Mouse (Mus musculus) cerebellum, postnatal 10 days (tissue): Measurements from ENCODE around the gene Wipf2.
A peak's percentile ranks its signal among the peaks of the same experiment; 100 is the strongest.
"Not testable (repeated sequence)": the region's sequence is repeated elsewhere in the genome, so short reads cannot be mapped to it uniquely, and the experiment has no call there.

ENCODE experiments used
- DNase-seq, 2 experiments: peaks; one replicate each; pipeline ENCODE4 v3.0.0; 2021; ENCODE audit warnings: mixed read lengths in 2 of 2

Gene Wipf2

DNA sequence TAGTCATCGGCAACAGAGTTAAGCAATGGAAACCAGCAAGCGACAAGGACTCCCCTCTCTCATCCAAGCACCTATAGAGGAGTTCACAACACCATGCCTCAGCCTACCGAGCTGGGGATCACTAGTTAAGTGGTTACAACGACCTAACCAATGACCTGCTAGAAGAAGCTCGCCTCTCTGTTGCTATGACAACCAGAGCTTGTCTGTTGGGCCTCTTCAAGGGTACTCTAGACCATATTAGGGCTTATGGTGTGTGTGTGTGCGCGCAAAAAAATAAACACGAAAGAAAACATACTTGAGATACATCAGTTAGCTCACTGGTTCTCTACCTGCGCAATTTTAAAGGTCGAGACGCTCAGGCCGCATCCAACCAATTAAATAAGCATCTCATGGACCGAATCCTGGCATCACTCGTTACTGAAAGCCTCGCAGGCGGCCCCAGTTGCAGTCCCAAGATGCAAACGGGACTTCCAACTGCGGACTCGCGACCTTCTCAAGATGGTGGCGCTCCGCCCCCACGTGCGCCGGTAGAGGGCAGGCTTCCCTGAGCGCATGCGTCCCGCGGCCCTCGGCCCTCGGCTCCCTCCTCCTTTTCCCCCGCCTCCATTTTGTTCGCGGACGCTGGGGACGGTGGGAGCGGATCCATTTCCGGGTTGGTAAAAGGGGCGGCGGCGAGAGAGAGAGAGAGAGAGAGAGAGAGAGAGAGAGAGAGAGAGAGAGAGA is at the start of gene Wipf2:
Gene Wipf2 (plus strand): TSS at position 611 of the 723 bp plus-strand sequence.
- peak; percentile 98 to 99 for DNase-seq

DNA sequence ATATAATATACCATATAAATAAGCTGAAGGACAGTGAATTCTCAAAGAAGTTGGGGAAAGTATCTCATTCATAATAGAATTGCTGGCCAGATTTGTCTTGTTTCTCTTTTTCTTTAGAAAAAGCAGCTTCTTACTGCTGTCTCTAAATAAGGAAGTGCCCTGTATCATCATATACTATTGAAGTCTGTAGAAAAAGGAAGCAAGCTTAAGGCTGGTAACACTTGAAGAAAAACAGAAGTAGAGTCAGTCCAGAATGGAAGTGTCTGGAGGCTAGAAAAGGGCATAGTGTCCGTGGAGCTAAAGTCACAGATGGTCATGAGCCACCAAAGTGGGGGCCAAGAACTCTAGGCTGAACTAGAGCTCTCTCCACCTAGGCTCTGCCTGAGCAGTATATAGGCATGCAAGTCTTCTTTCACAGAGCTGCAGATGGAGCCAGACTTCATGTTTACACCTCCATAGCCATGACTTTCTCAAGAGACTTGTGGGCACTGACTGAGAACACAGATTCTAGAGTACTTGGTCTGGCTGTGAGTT is 46.7 kb upstream of the Wipf2 start:
- no peak for DNase-seq

DNA sequence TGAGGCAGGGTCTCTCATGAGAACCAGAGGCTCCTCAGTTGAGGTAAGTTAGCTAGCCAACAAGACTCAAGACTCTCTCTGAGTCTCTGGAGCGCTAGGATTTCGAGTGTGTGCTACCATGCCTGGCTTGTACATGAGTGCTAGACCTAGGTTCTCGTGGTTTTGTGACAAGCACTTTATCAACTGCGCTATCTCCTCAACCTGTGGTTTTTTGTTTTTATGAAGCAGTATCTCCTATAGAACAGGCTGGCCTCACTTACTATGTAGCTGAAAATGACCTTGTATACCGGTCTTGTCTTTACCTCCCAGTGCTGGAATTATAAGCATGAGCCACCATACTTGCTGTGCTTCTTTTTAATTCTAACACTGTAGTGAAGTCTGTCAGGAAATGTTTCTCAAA is 42.5 kb upstream of the Wipf2 start:
- no peak for DNase-seq

DNA sequence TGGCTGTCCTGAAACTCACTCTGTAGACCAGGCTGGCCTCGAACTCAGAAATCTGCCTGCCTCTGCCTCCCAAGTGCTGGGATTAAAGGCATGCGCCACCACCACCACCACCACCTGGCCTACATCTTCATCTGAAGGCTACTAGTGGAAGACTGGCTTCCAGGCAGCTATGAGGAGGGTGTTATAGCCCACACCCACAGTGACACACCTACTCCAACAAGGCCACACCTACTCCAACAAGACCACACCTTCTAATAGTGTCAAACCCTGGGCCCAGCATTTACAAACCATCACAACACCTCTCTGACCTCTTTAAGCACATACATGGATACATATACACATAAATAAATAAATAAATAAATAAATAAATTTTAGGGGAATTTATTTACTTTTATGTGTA is 37.4 kb upstream of the Wipf2 start:
- not testable (repeated sequence) for DNase-seq

DNA sequence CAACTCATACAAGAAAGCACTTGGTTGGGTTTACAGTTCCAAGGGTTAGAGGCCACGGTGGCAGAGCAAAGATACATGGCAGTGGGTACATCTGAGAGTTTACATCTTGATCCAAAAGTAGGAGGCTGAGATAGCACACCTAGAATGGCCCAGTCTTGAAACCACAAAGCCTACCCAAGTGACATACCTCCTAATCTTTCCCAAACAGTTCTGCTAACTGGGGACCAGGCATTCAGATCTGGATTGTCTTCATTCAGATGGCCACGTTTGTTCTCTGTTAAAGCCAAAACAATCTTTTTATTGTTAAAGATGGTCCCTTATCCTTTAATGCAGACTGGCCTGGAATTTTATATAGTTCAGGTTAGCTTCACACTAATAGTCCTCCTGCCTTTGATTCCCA is 35.6 kb upstream of the Wipf2 start:
- DNase-seq, result no peak

DNA sequence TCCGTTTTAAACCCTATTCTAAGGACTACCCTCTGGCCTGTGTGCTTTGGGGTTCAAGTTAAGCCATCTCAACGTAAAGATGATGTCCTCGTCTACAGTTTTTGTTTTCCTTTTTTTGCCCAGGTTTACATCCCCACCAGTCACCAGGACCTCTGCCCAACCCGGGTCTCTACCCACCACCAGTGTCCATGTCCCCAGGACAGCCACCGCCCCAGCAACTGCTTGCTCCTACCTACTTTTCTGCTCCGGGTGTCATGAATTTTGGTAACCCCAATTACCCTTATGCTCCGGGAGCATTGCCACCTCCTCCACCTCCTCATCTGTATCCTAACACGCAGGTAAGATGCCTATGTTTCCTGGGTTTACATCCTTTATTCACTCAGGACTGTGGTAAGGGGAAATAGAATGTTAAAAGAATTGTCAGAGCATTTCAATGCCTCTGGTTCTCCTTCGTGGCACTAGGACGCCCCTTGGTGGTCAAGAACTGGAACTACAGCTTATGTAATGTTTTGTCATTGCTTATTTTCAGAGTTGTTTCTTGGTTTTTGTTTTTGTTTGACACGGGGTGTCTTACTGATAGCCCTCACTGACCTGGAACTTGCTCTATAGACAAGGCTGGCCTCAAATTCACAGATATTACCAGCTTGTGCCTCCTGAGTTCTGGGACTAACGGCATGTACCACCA is 34.2 kb upstream of the Wipf2 start:
- peak; percentile 45 to 69 for DNase-seq

DNA sequence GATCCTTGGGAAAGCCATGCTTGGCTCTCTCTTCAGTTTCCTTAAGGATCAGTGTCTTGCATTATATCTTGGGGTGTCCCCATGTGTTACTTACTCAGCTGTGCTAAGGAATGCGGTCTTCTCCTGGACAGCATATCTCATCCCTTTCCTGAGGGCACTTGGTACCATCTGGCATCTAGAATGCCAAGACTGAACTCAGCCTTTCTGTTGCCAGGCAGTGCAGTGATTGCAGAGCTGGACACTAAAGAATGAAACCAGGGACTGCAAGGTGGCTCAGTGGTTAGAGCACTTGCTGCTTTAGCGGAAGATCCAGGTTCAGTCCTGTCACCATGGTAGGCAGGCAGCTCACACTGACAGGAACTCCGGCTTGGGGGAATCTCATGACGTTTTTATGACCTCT is 33.6 kb upstream of the Wipf2 start:
- no peak for DNase-seq

DNA sequence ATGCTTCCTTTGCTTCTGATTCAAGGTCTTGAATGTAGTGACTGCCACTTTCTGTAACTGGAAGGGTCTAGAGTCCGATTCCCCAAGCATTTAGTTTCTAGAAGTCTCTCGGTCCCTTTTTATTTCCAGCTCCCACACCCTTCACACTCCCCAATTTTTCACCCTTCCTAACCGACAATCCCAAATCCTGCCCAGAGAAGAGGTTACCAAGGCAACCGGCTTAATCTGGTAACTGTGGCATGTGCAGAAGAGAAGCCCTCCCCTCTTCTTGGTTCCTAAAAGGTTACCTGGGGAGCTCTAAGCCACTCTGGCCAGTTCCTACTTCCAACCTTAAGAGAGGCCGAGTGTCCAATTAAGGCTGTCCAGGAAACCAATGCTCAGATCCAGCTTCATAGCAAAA is 28.1 kb upstream of the Wipf2 start:
- no peak for DNase-seq

DNA sequence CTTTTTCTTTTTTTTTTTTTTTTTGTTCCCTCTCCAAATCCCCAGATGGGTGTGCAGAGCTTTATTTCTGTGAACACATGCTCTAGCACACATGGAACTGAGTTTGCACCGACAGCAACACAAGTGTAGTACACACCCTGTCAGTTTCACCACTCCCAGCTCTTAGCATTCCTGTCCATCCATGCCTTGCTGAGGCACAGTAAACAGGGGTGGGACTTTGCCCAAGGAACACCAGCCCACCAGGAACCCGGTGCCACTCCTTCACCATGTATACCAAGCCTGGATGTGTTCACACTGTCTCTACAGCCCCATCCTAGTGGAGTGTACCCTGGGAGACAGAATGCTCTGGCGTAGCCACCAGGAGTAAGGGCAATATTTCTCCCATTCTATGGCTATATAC is 27.7 kb upstream of the Wipf2 start:
- DNase-seq, result no peak

DNA sequence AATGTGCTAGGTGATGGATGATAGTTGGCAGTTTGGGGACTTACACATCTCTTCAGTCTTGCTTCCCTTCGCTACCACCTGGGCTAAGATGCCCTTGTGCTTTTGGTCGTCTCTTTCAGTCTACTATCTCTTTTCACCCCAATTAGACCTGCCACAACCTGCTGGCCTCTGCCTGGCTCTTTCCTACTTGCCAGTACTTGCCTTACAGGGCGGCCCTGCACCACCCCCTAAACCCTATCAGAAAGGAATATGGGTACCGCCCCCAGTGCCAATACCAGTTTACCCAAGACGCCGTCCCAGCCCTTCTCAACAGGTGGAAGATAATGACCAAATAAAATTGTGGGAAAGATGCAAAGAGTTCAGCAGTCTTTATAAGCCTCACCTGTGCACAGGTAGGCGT is 27.3 kb upstream of the Wipf2 start:
- no peak for DNase-seq

DNA sequence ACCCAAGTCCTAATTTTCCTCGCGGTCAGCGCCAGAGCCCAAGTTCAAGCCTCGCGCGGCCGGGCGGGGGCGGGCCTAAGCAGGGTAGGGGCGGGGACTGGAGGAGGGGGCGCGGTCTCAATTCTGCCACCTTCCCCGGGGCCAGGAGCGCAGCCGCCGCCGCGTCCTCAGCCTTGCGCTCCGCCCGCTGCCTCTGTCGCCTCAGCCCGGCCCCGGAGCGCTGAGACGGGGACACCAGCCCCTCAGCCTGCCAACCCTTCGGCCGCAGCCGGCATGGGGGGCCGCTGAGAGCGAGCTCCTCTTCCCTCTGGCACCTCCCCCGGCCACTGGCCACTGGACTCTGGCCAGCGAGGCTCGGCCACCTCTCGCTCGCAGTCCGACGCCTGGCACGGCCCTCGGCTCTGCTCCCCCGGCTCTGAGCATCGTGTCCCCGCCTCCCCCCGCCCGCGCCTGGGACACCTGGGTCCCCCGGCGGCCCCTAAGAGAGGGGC is 26.7 kb upstream of the Wipf2 start, which contains the start of gene Rapgefl1:
Gene Rapgefl1 (plus strand): TSS at position 135 of the 491 bp plus-strand sequence.
- DNase-seq, result peak; percentile 93 to 94

DNA sequence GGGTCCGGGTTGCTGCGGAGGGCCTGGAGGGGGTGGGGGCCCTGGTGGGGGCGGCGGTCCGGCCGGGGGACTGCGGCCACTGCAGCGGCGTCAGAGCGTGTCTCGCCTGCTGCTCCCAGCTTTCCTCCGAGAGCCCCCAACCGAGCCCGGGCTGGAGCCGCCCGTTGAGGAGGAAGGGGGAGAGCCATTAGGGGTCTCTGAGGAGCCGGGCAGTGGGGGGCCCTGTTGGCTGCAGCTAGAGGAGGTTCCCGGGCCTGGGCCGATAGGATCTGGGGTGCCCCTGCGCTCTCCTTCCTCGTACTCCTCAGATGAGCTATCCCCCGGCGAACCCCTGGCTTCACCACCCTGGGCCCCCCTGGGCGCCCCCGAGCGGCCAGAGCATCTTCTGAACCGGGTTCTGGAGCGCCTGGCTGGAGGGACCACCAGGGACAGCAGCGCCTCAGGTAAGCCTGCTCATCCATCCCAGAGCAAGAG is 26.2 kb upstream of the Wipf2 start:
- DNase-seq, result no peak

DNA sequence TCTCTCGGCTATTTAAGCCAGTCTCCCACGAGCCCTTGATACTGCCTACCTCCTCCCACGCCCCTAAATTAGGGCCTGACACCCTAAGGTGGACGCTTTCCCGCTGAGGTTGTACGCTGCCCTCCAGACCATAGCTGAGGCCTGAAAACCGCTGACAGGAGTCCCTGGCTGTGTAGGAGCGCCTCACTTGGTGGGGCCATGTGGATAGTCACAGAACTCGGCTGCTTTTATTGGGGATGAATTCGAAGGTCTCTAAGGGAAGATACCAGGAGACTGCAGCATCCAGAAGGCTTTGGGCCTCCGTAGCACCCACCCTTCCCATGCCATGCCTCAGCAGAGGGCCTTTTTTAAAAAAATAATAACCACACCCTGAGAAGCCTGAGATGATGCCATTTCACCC is 25.5 kb upstream of the Wipf2 start:
- no peak for DNase-seq

DNA sequence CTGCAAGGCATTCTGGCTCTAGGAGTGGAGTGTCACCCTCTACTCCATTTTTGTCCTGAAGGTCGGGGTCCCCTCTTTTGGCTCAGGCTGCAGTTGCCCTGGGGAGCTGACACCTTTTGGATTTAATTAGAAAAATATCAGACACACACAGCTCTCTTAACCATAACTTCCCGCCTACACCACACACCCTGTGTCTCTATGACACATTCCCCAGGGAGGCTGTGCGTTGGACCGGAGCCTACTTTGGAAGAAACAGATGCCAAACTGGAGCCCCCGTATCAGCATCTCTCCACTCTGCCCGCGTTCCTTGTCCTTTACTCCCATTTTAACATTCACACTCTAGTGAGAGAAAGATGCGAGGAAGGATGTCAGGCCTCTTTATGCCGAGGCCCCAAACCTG is 24.9 kb upstream of the Wipf2 start:
- DNase-seq, result peak in 1 of 2 experiments; percentile 43

DNA sequence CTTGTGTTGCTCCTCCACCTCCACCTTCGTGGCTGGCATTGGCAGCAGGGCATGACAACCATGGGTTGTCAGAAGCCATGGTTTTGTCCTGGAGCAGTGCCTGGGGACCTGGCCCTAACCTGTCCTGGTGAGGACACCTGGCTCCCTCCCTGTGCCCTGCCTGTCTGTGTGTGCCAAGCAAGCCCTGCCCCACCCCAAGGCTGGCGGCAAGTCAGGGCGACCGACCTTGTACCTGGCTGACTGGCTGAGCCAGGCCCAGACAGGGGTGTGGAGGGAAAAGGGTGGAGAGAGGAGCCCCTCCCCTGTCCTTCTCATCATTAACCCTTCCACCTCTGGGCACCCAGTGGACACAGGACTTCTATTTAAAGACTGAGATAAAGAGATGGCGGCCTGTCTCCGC is 24.0 kb upstream of the Wipf2 start:
- peak in 1 of 2 experiments; percentile 37 for DNase-seq

DNA sequence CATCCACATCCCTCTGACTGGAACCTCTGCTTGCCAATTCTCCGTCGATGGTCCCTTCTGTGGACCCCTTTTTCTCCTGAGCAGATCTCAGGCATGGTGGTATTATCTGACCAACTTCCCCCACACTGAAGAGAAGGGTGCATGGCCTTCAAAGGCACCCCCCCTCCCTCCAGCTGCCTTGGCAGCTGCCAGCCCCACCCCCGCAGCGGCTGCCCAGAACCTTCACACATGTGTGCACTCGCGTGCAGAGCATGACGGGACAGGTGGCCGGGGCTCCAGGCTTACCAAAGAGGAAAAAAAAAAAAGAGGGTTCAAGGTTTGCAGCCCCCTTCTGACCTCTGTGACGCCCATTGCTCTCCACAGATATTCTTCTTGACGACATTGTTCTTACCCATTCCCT is 23.5 kb upstream of the Wipf2 start:
- DNase-seq, result no peak

DNA sequence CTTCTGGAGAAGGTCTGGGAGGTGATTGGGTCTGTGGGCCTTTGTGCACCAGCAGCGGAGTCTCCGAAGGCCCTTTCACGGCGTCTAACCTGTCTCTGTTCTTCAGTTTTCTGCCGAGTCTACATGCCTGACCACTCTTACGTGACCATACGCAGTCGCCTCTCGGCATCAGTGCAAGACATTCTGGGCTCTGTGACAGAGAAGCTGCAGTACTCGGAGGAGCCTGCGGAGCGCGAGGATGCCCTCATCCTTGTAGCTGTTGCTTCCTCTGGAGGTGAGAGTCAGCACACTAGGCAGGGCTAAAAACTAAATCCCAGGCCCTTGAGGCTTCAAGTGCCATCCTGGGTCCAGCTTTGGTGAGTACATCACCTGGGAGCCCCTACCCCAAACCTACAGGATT is 17.4 kb upstream of the Wipf2 start:
- peak; percentile 75 to 80 for DNase-seq

DNA sequence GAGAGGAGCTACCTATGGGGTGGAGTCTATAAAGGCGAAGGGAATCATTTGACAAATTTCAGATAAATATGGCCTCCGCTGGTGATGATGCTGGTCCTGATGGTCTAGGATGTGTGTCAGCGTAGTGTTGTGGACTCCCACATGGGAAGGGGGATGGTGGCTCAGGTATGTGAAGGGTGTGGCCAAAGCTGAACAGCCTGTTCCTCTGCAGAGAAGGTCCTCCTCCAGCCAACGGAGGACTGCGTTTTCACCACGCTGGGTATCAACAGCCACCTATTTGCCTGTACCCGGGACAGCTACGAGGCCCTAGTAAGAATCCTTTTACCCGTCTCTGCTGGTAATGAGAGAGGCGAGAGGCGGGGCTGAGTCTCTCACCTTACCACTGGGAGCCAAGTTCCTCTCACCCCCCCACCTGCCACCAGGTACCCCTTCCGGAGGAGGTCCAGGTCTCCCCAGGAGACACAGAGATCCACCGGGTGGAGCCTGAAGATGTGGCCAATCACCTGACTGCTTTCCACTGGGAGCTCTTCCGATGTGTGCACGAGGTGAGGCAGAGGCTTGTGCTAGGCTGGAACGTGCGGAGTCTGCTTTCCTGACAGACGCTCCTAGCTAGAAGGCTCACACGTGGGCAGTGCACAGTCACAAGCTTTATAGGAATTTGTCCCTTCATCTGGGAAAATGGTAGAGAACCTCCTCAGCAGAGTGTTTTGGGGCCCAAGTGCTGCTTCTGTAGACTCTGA is 16.4 kb upstream of the Wipf2 start:
- no peak for DNase-seq

DNA sequence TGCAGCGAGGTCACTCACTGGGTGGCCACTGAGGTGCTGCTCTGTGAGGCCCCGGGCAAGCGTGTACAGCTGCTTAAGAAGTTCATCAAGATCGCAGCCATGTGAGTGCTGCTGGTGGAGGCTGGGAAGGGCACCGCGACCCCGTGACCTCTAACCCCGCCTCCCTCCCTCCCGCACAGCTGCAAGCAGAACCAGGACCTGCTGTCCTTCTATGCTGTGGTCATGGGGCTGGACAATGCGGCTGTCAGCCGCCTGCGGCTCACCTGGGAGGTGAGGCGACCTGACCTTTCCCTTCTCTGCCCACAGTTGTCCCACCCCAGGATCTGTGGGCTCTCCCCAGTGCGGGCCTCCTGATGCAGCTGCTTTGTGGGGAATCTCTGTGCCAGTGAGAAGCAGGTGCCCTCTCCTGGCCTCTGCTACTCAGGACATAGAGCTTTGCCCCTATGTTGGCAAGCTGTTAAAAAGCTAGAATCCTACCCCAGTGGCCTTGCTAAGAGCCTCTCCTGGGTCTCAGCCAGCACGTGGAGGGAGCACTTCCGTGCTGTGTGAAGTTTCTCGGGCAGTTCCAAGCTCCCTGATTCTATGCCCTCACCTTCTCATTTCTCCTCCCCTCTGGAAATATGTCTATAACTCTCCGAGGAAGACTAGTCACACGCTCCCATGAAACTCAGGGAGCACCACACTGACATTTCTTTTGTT is 14.1 kb upstream of the Wipf2 start:
- peak in 1 of 2 experiments; percentile 34 for DNase-seq

DNA sequence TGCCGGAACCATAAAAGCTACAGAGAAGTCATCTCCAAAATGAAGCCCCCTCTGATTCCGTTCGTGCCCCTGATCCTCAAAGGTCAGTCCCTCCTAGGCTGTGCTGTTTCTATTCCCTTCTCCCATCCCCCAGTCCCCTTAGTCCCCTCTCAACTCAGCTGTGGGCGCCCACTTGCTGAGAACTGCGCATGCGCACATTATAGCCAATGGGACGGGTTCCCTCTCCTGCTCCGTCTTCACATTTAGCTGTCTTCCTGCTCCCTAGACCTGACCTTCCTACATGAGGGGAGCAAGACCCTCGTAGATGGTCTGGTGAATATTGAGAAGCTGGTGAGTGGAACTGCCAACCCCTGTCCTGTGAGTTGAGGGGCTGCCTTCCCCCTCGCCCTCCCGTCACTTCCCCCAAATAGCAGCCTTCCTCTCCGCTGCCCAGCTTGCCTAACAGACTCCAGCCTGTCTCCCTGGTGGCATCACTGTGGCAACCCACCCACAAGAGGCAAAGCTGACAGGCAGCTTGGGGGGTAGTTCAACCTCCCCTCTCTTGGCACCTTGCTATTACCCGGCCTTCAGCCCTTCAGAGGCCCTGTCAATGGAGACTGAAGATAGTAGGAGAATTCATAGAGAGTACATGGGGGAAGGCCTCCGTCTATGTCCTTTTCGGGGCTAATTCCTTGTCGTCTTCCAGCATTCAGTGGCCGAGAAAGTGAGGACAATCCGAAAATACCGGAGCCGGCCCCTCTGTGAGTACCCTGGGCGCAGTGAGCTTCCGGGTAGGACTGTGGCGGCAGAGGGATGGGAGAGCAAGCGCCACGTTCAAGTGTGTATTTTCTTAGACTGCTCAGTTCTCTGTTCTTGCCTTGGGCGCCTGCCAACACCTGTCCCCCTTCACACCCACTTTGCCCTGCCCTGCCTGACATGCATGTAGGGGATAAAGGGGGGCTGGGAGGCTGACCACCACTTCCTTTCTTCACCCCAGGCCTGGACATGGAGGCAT is 13.0 kb upstream of the Wipf2 start:
- DNase-seq, result peak; percentile 77 to 78

DNA sequence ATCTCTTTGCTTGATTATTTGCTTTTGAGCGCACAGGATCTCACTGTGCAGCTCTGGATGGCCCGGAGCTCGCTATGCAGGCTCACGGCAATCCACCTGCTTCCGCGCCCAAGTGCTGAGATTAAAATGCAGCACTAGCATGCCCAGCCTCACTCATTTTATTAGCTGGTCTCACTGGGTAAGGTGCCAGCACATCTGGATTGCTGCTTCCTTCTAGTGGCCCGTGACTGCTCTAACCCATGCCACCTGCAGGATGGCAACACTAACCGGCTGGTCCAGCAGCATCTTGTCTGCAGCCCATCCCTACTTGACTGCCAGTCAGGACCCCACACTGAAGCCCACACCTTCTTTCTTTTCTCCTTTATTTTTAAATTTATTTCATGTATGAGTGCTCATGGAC is 9.3 kb upstream of the Wipf2 start:
- DNase-seq, result no peak
